Comparison of ENCODE assay signal across 24 mouse cellular contexts in genomic region chr2:124396733-124397132, GRCm38 (mm10).
"Had no signal": no experiment of that assay in that cellular context is flagged by ENCODE, and none has a peak within 500 bp of the region (broad histone marks: within the 10 kb centered on the region; RNA-seq: fewer than 3 reads in every experiment).

No protein-coding gene starts in this region.

- H3K27ac ChIP-seq: heart, adult 2 months; heart, embryonic 13.5 days; heart, embryonic 15.5 days; hindbrain, embryonic 13.5 days; hindbrain, embryonic 15.5 days; hindbrain, postnatal 0 days; layer of hippocampus, adult 2 months; left cerebral cortex, adult 2 months; limb, embryonic 13.5 days; limb, embryonic 15.5 days; liver, embryonic 13.5 days had no signal

- H3K4me3 ChIP-seq: heart, adult 2 months; heart, embryonic 13.5 days; heart, embryonic 15.5 days; hindbrain, embryonic 13.5 days; hindbrain, embryonic 15.5 days; layer of hippocampus, adult 2 months; left cerebral cortex, adult 2 months; limb, embryonic 13.5 days; limb, embryonic 15.5 days; liver, embryonic 13.5 days had no signal

- H3K9ac ChIP-seq: heart, embryonic 13.5 days; heart, embryonic 15.5 days; hindbrain, embryonic 13.5 days; hindbrain, embryonic 15.5 days; limb, embryonic 13.5 days; limb, embryonic 15.5 days; liver, embryonic 13.5 days had no signal

- H3K36me3 ChIP-seq: heart, embryonic 13.5 days; heart, embryonic 15.5 days; hindbrain, embryonic 13.5 days; hindbrain, embryonic 15.5 days; limb, embryonic 13.5 days; limb, embryonic 15.5 days; liver, embryonic 13.5 days had no signal

- H3K27me3 ChIP-seq: heart, embryonic 13.5 days; heart, embryonic 15.5 days; hindbrain, embryonic 13.5 days; hindbrain, embryonic 15.5 days; limb, embryonic 15.5 days; liver, embryonic 13.5 days had no signal

- H3K9me3 ChIP-seq: heart, embryonic 13.5 days; heart, embryonic 15.5 days; hindbrain, embryonic 13.5 days; hindbrain, embryonic 15.5 days; limb, embryonic 13.5 days; limb, embryonic 15.5 days; liver, embryonic 13.5 days had no signal

- ATAC-seq: hindbrain, postnatal 0 days had no signal

- DNase-seq: gastrocnemius, postnatal 14 days; gastrocnemius, postnatal 36 days; heart, adult 11 months; heart, adult 2 months; heart, postnatal 14 days; heart, postnatal 36 days; kidney, adult 18-20 months; kidney, adult 8-10 months; kidney, postnatal 10 days; kidney, postnatal 25 days; kidney, postnatal 4 days; left cerebral cortex, postnatal 4 days; liver, embryonic 13.5 days had no signal

- H3K4me1 ChIP-seq: heart, embryonic 13.5 days; heart, embryonic 15.5 days; hindbrain, embryonic 15.5 days; limb, embryonic 13.5 days; limb, embryonic 15.5 days; liver, embryonic 13.5 days had no signal

- H3K4me2 ChIP-seq: heart, embryonic 11.5 days; heart, embryonic 13.5 days; heart, embryonic 15.5 days; hindbrain, embryonic 13.5 days; hindbrain, embryonic 15.5 days; limb, embryonic 13.5 days; limb, embryonic 15.5 days; liver, embryonic 11.5 days; liver, embryonic 13.5 days had no signal
